Mouse (Mus musculus): Measurements from ENCODE around the gene Fbxl18.

The Fbxl18 gene

DNA sequence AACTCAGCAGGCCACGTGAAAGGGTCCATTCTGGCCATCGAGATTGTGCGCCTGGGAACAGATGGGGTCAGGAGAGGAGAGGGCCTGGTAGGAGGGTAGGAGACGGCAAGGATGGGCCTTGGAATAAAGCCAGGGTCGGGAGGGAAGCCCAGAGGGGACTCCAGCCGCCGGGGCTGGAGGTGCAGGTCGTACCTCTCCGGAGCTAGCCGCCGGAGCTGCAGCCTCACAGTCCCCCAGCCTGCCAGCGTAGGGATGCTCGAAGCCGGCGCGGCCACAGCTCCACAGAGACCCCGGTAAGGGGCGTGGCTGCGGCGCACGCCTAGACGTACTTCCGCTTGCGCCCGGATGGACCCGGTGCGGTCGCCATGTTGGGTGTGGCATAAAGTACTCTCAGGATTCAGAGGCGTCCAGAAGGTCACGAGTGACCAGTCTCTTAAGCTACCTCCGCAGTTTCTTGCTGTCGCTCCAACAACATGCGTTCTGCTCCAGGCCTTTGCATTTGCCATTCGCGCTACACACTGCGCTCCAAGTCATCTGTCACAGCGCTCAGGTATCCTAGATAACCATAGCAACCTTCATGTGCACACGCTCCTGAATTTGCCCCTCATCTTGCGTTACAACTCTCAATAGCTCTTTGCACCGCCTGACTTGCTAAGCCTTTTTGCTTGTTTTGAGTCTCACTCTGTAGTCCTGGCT is at the start of gene Fbxl18:
Gene Fbxl18 (minus strand): TSS at position 504 of the 696 bp plus-strand sequence.
- DNase-seq (ENCODE audit: low spot score) = peak; percentile 91

GRCm38 (mm10) chr5:142940393-142940792 is 45.2 kb upstream of the Fbxl18 start:
- DNase-seq (ENCODE audit: low spot score) = no peak

DNA sequence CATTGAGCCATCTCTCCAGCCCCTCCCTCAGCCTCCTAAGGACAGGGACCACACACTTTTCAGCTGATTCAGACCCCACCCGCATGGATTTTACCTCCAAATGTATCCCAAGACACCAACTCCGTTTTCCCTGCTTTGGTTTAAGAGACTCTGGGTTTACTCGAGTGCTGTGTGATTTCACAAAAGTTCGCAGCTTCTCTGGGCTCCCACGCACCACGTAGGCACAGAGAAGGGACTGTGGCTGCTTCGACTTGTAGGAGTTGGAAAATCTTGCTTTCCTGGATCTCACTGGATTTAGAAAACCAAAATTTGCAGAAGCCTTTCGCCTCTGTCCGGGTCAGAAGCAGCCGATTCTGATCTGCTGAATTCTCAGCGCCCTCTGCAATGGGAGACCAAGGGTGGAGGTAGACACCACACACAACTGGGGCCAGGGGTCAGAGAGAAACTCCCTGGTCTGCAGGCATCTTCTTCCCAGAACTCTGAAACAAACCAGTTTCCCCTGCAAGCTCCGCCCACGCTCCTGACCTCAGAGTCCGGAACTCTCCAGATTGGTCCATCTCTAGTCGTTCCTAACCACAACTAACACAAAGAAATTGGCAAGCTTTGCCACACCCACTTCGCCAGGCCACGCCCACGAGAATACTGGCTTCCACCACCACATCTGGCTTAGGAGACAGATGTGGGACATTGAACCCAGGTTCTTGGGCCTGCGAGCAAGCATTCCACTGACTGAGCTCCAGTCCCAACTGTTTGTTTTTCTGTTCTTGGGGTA is 42.9 kb upstream of the Fbxl18 start:
- peak; percentile 46 for DNase-seq (ENCODE audit: low spot score)

- peak; percentile 78 for DNase-seq (ENCODE audit: low spot score)
These were observed 41.1 kb upstream of the Fbxl18 start for GRCm38 (mm10) chr5:142936336-142936719.

DNA sequence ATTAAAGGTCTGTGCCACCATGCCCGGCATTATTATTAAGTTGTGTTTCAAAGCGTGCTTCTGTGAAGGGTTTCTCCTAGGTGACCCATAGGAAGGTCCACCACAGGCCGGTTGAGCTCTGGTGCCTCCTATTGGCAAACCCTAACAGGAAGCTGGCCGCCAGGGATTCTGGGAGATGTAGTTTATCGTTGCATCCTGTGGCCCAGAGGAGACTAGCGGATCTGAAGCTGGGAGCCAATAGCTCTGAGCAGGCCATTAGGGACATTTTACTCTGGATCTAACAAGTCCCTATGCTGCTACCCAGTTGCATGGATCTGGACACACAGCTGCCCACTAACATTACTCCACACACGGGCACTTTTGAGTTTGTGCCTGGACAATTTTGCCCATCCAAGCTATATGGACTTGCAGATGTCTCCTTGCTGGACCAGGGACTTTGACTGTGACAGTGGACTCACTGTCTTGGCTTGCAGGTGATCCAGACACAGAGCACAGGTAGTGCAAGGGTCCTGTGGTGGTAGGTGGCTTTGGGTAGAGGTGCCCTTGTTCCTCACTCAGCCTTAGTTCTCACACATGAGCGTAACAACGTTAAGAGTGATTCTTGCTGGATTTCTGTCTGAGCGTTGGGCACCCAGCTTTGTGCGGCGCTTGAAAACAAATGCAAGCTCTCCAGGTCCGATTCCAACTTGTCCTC is 40.6 kb upstream of the Fbxl18 start:
- peak; percentile 79 for DNase-seq (ENCODE audit: low spot score)

DNA sequence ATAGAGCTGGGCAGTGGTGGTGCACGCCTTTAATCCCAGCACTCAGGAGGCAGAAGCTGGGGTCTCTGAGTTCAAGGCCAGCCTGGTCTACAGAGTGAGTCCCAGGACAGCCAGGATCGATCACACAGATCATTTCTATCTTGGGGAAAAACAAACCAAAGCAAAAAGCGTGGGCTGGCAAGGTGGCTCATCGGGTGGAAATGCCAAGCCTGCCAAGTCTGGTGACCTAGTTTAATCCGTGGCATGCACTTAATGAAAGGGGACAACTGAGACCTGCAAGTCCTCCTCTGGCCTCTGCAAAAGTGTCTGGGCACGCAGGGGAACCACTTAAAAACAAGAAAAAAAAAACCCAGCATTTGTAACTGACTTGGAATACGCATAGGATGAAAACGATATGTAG is 37.5 kb upstream of the Fbxl18 start:
- no peak for DNase-seq (ENCODE audit: low spot score)

- peak; percentile 86 for DNase-seq (ENCODE audit: low spot score)
These were observed 37.0 kb upstream of the Fbxl18 start for GRCm38 (mm10) chr5:142932084-142932685.

- no peak for DNase-seq (ENCODE audit: low spot score)
These were observed 36.1 kb upstream of the Fbxl18 start for GRCm38 (mm10) chr5:142931241-142931745.

GRCm38 (mm10) chr5:142929400-142929752 is 34.2 kb upstream of the Fbxl18 start:
- DNase-seq (ENCODE audit: low spot score) = no peak

DNA sequence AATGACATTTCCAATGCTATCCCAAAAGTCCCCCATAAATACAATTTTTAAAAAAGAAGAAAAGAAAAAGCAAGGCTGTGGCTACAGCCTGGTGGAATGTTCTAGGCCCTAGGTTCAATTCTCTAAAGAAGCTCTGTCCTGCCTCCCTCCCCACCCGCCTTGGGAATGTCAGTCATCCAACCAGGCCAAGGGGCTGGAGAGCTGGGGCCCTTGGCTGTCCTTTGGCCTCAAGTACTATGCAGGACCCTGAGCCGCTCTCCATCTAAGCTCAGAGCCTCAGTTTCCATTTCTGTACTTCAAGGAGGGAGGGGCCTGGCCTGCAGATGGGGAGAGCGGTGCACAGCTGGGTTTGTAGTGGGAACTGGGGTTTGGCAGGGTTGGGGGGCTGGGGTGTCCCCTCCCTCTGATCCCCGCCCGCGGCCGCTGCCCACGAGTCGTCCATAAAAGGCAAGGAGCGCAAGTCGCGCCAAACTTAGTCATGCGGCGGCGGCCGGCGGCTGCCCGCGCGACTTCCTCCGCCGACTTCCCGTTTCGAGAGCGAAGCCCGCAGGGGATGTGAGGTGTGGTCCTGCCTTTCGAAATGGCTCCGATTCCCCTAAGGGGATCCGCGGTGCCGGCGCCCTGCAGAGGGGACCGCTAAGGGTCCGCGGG is 33.7 kb upstream of the Fbxl18 start:
- peak; percentile 84 for DNase-seq (ENCODE audit: low spot score)

DNA sequence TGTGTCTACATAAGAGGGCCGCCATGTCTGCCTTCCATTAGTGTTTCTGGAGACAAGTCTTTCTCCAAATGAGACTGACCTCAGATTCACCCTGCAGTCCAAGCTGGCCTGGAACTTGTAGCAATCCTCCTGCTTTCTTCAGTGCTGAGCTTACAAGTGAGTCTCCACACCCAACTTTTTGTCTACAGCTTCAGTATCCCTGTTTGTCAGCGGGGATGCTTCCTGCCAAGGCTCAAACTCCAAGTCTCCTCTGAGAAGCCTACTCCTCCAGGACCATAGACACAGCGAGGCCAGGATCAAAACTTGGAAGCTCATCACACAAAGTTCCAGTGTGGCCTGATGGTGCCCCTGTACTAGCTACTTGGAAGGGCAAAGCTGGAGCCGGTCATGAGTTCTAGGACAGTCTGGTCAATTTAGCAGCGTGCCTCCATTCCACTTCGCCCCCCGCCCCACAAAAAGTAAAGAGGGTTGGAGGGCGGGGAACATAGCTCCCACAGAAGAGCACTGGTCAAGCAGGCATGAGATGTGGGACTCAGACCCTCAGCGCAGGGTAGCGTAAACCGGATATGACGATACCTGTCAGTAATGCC is 32.2 kb upstream of the Fbxl18 start:
- DNase-seq (ENCODE audit: low spot score) = no peak

DNA sequence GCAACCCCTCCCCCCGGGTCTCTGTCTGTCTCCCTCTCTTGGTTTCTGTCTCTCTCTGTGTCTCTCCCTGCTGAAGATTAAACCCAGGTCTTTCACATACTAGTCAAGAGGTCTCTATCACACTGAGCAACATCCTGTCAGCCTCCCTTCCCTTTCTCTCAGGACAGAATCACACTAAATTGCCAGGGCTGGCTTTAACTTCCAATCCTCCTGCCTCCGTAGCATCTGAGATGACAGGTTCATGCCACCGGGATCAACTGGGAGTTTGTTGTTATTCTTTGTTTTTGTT is 31.7 kb upstream of the Fbxl18 start:
- DNase-seq (ENCODE audit: low spot score) = no peak

DNA sequence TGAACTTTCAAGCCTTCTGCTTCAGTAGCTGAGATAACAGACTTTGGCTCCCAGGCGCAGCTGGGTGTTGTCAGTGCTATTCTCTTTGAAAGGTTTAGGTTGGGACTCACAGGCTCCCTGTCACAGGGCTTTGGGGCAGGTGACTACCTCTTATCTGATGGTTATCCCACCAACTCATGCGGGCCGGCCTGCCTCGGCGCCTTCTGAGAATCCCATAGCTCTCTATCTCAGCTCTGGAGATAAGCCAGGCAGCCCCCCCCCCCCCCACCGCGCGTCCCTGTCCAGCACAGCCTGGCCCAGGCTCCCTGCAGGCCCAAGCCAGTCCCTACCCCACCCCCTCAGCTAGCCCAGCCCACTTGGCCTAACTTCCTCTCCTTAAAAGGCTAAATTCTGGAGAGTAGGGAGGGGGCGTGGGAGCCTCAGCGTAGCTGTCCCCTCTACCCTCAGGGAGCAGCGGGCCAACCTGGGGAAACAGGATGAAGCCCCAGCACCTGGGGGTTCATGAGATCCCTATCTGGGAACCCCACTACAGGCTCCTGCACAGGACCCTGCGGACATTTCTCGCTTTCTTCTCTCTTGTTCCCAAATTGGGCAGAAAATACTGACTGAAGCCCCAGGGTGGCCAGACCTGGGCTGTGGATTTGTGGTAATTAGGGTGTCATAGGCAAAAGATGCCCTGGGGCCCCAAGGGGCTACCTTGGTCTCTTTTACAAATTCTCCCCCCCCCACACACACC is 31.2 kb upstream of the Fbxl18 start:
- DNase-seq (ENCODE audit: low spot score) = peak; percentile 72

GRCm38 (mm10) chr5:142924336-142924959 is 29.2 kb upstream of the Fbxl18 start:
- no peak for DNase-seq (ENCODE audit: low spot score)

GRCm38 (mm10) chr5:142923781-142924180 is 28.6 kb upstream of the Fbxl18 start:
- DNase-seq (ENCODE audit: low spot score) = no peak

DNA sequence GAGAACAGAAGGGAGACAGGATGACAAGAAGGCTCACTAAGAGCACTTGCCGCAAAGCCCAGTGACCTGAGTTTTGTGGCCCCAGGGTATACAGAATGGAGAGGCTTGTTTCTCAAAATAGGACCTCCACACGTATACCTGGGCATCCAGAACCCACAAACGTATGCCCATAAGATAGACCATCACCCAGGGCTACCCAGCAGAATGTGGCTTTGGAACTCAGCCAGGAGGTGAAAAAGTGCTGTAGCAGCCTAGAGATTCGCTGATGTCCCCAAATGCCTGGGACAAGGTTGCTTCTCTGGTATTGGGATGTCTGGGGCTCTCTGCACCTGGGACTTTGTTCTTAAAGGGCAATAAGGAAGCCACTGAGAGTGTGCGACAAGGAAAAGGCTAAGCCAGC is 27.0 kb upstream of the Fbxl18 start:
- no peak for DNase-seq (ENCODE audit: low spot score)

DNA sequence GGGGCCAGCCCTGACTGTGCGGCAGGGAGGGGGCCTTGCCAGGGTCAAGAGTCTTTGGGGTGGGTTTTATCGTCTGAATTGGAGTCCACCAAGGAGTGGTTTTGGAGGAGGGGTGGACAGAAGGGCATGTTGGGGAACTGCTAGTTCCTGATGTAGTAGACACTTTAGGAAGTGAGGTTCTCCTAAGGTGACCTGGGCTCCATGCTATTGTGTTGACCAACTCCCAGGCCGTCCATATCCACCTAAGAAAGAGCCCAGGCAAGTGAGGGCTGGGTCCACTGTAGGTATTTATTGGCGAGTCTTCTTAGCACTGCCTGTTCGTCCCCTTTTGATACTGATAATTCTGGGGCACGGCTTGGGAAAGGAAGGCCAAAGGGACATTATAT is 25.8 kb upstream of the Fbxl18 start:
- no peak for DNase-seq (ENCODE audit: low spot score)

DNA sequence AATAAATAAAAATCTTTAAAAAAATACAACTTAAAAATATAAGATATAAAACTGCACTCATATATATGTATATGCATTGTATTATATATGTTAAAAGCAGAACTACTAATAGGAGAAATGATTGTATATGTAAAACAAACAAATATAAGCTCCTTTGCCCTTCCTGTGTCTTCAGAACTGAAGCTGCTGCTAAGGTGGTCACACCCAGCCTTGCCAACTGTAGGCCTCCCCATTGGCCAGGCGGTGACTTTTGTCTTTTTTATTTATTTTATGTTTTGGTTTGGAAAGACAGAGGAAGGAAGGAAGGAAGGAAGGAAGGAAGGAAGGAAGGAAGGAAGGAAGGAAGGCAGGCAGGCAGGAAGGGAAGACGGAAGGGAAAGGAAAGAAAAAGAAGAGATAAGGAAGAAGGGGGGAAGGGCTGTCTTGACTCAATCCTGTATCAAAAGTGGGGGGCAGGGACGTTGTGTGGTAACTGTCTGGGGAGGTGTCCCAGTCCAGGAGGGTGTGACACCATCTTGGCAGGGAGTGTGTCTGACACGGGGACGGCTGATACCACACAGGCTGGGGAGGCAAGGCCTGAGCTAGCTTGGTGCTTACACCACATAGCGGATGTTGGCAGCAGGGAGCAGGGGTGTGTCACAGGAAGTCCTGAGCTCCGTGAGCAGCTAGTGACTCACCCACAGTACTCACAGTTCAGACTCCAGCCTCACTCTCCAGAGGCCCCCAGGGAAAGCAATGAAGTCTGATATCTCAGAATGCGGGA is 25.3 kb upstream of the Fbxl18 start:
- peak; percentile 89 for DNase-seq (ENCODE audit: low spot score)

DNA sequence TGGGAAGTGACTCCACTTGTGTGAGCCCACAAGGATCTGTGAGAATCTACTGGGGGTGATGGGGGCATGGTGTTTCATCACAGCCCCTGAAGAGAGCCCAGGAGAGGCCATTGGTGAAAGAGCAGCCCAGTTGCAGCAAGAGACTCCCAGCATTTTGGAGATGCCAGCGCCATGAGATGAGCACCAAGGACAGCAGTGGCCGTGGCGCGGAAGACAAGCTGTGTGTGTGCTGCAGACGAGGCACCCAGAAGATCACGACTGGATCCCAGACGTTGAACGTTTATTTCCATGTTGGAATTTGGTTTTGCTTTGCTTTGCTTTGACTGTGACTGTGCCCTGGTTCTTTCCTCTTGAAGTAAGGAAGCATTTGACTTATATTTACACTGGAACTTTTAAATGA is 22.2 kb upstream of the Fbxl18 start:
- no peak for DNase-seq (ENCODE audit: low spot score)

DNA sequence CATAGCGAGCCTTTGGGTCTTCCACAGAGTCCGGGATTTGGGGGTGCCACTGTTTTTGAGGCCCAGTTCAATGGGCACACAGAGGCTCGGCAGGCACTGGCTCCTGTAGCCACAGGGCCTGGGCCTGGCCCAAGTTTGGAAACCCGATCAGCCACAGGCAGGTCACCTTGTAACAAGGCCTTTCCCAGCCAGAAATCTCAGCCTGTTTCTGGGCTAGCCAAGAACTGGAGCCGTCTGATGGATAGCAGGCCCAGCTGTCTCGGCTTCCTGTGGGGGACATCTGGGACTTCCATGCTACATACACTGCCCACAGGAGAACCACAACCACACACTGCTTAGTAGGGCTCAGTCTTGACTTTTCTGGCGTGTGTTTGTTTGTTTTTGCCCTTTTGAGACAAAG is 21.4 kb upstream of the Fbxl18 start:
- no peak for DNase-seq (ENCODE audit: low spot score)

Data from urinary bladder, postnatal 14 days (tissue).